Mouse (Mus musculus) liver, postnatal 0 days (tissue): Measurements from ENCODE around the gene Hoxa7. TPM values are rescaled to one million over a fixed set of nuclear protein-coding genes. Genes with fewer than 3 reads are reported as not detected.

Source experiments
- ATAC-seq: fragments of 200-750 bp; cut with Nextera tagmentation; 2 replicates; pipeline ENCODE4 v1.8.0; 2017; ENCODE audit warnings: mild to moderate bottlenecking, moderate library complexity
- DNase-seq: peaks from one replicate; pipeline ENCODE4 v3.0.0-alpha.2; 2016
- H3K27ac ChIP-seq: fragments of 300-500 bp; sonication (generic); 2 replicates; pipeline ENCODE4 v1.5.1; 2014; ENCODE audit warnings: antibody characterized with exemption, moderate library complexity, mild to moderate bottlenecking, low read depth
- H3K27me3 ChIP-seq: fragments of 300-500 bp; sonication (generic); 2 replicates; pipeline ENCODE4 v1.6.1; 2014; ENCODE audit warnings: low read length, control low read depth, mixed read lengths; ENCODE audit not compliant: insufficient read depth
- H3K36me3 ChIP-seq: fragments of 300-500 bp; sonication (generic); replicated peaks from 2 replicates; pipeline ENCODE4 v1.6.1; 2014; ENCODE audit warnings: mild to moderate bottlenecking, control low read depth, low read length, moderate library complexity, mixed read lengths; ENCODE audit not compliant: insufficient read depth
- H3K4me1 ChIP-seq: fragments of 300-500 bp; sonication (generic); 2 replicates; pipeline ENCODE4 v1.6.1; 2014; ENCODE audit warnings: antibody characterized with exemption, mild to moderate bottlenecking, control low read depth; ENCODE audit not compliant: insufficient read depth
- H3K4me2 ChIP-seq: fragments of 300-500 bp; sonication (generic); 2 replicates; pipeline ENCODE4 v1.6.1; 2014; ENCODE audit warnings: low read depth, mild to moderate bottlenecking, low read length, moderate library complexity, mixed read lengths
- H3K4me3 ChIP-seq: fragments of 300-500 bp; sonication (generic); 2 replicates; pipeline ENCODE4 v1.5.1; 2014; ENCODE audit warnings: low read depth, low read length
- H3K9ac ChIP-seq: fragments of 300-500 bp; sonication (generic); replicated peaks from 2 replicates; pipeline ENCODE4 v1.6.1; 2014; ENCODE audit warnings: mild to moderate bottlenecking, moderate library complexity
- H3K9me3 ChIP-seq: fragments of 300-500 bp; sonication (generic); 2 replicates; pipeline ENCODE4 v1.6.1; 2016; ENCODE audit warnings: mild to moderate bottlenecking, control low read depth, low read length, mixed read lengths
- CTCF ChIP-seq: sonication (generic); IDR thresholded peaks from 2 replicates; pipeline ENCODE4 v1.5.1; 2016; ENCODE audit warnings: antibody characterized with exemption, low read depth
- EP300 ChIP-seq: IDR thresholded peaks from 2 replicates; pipeline ENCODE4 v1.6.1; 2016; ENCODE audit warnings: antibody characterized with exemption, low read depth, mild to moderate bottlenecking
- WGBS: fragments of 180-500 bp; shearing (Covaris S2); extraction: QIAGEN DNeasy Blood & Tissue Kit; methylation state at CpG from one replicate; pipeline ENCODE4 v1.1.7; 2014; ENCODE audit not compliant: insufficient replicate concordance; 5-methylcytosine and 5-hydroxymethylcytosine counted together
- polyA plus RNA-seq: library from polyadenylated mRNA; unstranded; fragments of >200 nt; fragmentation: Nextera tagmentation; extraction: Ambion mirVana; gene quantifications from 2 replicates; pipeline ENCODE4 v1.2.1, GENCODE M21; 2015

Hoxa7 gene
- polyA plus RNA-seq, 1 experiment from 2014 or later: 0.39 TPM

DNA sequence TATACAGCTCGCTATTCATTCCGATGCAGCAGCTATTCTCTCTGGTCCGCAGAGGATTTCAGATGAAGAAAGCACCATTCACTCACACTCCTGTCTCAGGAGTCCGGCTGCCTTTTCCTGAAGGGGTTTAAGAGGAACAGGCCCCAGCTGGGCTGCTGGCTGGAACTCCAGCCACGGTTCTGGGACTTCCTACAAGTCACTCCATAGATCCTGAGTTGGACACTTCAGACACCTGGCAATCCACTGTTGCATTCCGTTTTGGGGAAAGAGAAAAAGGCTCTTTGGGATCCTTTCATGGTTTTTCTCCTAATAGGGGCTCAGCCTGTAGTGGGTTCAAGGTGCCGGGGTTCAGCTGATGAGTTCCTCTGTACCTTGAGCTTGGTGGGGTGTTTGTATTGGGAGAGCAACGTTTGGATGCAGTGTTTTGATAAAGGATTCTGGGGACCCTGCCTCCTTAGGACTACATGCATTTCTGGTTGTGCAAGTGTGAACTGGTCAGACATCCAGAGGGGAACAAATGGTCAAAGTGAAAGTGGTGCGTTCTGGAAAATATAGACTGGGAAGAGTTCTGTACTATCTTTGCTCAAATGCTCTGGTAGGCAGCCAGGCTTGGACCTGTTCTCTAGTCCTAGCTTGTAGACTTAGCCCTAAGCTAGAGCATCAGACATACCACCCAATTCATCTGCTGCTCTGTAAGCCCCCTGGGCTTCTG lies 40.3 kb upstream of the Hoxa7 start:
- Histone ChIP-seq H3K27ac (no peak overlapping the region), H3K4me3 (no peak overlapping the region), H3K27me3 (peaks cover 93% of the 10 kb centered on the region), H3K9me3 (no peaks in the 10 kb centered on the region), H3K36me3 (no peaks in the 10 kb centered on the region), H3K9ac (no peak overlapping the region), H3K4me2 (no peak overlapping the region), H3K4me1 (peaks cover 4% of the 10 kb centered on the region)
- no peak for TF ChIP-seq EP300
- TF ChIP-seq CTCF: no peak
- no peak for DNase-seq
- no peak for ATAC-seq
- WGBS: 4% methylated on average over 9 of the region's 9 CpGs

- no peaks in the 10 kb centered on the region for H3K9me3 ChIP-seq
- H3K4me2 ChIP-seq: peak within 1 kb of the TSS; percentile 72
- H3K27me3 ChIP-seq: peaks cover 91% of the 10 kb centered on the region
- WGBS: 1% methylated on average over 24 of the region's 72 CpGs
- peaks cover 4% of the 10 kb centered on the region for H3K4me1 ChIP-seq
- no peak for DNase-seq
- no peaks in the 10 kb centered on the region for H3K36me3 ChIP-seq
- H3K4me3 ChIP-seq: peak within 1 kb of the TSS; percentile 36; the same call in 1 of the 2 replicates
- TF ChIP-seq CTCF (no peak), EP300 (no peak)
- ATAC-seq: peak; percentile 53; the same call in 1 of the 2 replicates
- H3K9ac ChIP-seq: no peak within 1 kb of the TSS
- H3K27ac ChIP-seq: no peak within 1 kb of the TSS
Measured at GRCm38 (mm10) chr6:52260654-52261575, 39.3 kb upstream of the Hoxa7 start, which contains the start of gene Hoxa13. Gene Hoxa13, minus strand, starts transcription at chr6:52260880.

DNA sequence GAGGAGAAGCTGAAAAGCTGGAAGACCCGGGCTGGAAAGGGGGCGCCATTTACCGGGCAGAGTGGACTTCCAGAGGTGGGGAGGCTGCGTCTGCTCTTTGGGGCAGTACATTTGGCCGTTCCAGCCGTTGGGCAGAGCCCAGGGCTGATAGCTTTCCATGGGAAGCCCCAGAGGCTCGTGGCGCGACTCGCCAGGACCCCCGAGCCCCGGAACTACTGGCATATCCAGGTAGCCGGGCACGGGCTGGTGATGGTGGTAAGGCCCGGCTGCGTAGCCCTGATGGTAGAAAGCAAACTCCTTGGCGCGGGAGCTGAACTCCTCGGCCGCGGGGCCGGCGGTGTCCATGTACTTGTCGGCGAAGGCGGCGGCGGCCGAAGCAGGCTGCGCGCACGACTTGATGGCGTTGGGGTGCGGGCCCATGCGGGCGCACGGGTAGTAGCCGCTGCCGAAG lies 38.2 kb upstream of the Hoxa7 start:
- peak overlapping the region; percentile 72 for H3K4me2 ChIP-seq
- 2% methylated on average over 38 of the region's 39 CpGs for WGBS
- H3K9me3 ChIP-seq: no peaks in the 10 kb centered on the region
- DNase-seq: no peak
- H3K27me3 ChIP-seq: peaks cover 91% of the 10 kb centered on the region
- no peak for TF ChIP-seq EP300
- TF ChIP-seq CTCF: no peak
- peaks cover 4% of the 10 kb centered on the region for H3K4me1 ChIP-seq
- H3K4me3 ChIP-seq: peak overlapping the region; percentile 9; the same call in 1 of the 2 replicates
- no peaks in the 10 kb centered on the region for H3K36me3 ChIP-seq
- ATAC-seq: no peak
- no peak overlapping the region for H3K9ac ChIP-seq
- no peak overlapping the region for H3K27ac ChIP-seq

- H3K9ac ChIP-seq: no peak overlapping the region
Measured at GRCm38 (mm10) chr6:52259081-52259790, 37.6 kb upstream of the Hoxa7 start.

GRCm38 (mm10) chr6:52256956-52257355 lies 35.3 kb upstream of the Hoxa7 start:
- WGBS: under 1% methylated on average over 6 of the region's 6 CpGs
- H3K27me3 ChIP-seq: peaks cover 91% of the 10 kb centered on the region

More at GRCm38 (mm10) chr6:52259081-52259790, 37.6 kb upstream of the Hoxa7 start:
- no peak for DNase-seq
- H3K27me3 ChIP-seq: peaks cover 91% of the 10 kb centered on the region
- WGBS: 2% methylated on average over 24 of the region's 25 CpGs
- H3K4me1 ChIP-seq: peaks cover 4% of the 10 kb centered on the region
- no peaks in the 10 kb centered on the region for H3K9me3 ChIP-seq
- no peak overlapping the region for H3K27ac ChIP-seq
- no peak overlapping the region for H3K4me3 ChIP-seq
- TF ChIP-seq EP300: no peak
- no peak for TF ChIP-seq CTCF
- H3K4me2 ChIP-seq: no peak overlapping the region
- no peaks in the 10 kb centered on the region for H3K36me3 ChIP-seq
- no peak for ATAC-seq

More at GRCm38 (mm10) chr6:52256956-52257355, 35.3 kb upstream of the Hoxa7 start:
- H3K4me1 ChIP-seq: peaks cover 4% of the 10 kb centered on the region
- H3K27ac ChIP-seq: no peak overlapping the region
- no peak overlapping the region for H3K4me2 ChIP-seq
- DNase-seq (peak; percentile 83), ATAC-seq (no peak)
- no peak overlapping the region for H3K4me3 ChIP-seq
- H3K9ac ChIP-seq: no peak overlapping the region
- peak; percentile 81 for TF ChIP-seq CTCF
- TF ChIP-seq EP300: no peak
- H3K9me3 ChIP-seq: no peaks in the 10 kb centered on the region
- H3K36me3 ChIP-seq: no peaks in the 10 kb centered on the region
